Mouse (Mus musculus): ENCODE results near the gene Fut7.
"Not testable (repeated sequence)": the region's sequence is repeated elsewhere in the genome, so short reads cannot be mapped to it uniquely, and the experiment has no call there.

The Fut7 gene

DNA sequence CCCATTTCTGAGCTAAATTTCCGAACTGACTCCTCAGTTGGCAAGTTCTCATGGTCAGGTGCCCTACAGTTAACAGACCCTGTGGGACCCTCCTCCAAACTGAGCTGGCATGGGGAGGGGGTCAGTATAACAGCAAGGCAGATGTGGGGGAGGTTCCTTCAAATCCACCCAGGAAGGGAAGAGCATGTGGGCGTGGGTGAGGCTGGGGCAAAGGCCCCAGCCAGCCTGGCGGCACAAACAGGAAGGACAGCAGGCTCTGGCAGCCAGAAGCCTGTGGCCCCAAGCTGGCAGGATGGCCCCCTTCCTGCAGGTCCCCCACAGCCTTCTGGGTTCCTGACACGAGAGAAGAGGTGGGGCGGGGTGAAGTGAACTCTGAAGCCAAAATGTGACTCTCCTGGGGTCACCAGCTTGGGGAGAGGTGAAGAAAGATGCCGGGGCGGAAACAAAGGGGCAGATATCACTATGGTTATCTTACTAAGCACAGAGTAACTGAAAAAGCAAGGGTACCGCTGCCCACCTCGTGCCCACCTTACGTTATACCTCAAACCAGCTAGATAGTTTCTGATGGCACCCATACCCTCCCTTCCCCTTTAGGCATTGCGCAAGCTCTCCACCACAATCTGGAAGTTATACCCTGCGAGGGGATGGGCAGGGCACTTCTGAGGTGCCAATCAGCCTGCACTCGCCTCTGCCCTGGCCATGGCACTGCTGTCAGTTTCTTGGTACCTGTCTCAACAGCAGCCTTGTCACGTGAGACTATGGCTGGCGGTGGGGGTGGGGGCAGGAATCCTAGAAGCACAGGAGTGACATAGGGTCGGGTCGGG is at the start of gene Fut7:
Fut7 (plus strand) TSS at position 681 of the 824 bp plus-strand sequence.
- DNase-seq (ENCODE audit: low read depth in 1 of 2, low spot score in 2 of 2): peak; percentile 65 to 67

GRCm38 (mm10) chr2:25373431-25373830 is 49.6 kb upstream of the Fut7 start:
- DNase-seq (ENCODE audit: low read depth in 1 of 2, low spot score in 2 of 2): no peak

GRCm38 (mm10) chr2:25376589-25376988 is 46.5 kb upstream of the Fut7 start:
- DNase-seq (ENCODE audit: low read depth in 1 of 2, low spot score in 2 of 2): no peak

GRCm38 (mm10) chr2:25384492-25384891 is 38.6 kb upstream of the Fut7 start:
- no peak for DNase-seq (ENCODE audit: low read depth in 1 of 2, low spot score in 2 of 2)

GRCm38 (mm10) chr2:25391266-25391665 is 31.8 kb upstream of the Fut7 start:
- no peak for DNase-seq (ENCODE audit: low read depth in 1 of 2, low spot score in 2 of 2)

DNA sequence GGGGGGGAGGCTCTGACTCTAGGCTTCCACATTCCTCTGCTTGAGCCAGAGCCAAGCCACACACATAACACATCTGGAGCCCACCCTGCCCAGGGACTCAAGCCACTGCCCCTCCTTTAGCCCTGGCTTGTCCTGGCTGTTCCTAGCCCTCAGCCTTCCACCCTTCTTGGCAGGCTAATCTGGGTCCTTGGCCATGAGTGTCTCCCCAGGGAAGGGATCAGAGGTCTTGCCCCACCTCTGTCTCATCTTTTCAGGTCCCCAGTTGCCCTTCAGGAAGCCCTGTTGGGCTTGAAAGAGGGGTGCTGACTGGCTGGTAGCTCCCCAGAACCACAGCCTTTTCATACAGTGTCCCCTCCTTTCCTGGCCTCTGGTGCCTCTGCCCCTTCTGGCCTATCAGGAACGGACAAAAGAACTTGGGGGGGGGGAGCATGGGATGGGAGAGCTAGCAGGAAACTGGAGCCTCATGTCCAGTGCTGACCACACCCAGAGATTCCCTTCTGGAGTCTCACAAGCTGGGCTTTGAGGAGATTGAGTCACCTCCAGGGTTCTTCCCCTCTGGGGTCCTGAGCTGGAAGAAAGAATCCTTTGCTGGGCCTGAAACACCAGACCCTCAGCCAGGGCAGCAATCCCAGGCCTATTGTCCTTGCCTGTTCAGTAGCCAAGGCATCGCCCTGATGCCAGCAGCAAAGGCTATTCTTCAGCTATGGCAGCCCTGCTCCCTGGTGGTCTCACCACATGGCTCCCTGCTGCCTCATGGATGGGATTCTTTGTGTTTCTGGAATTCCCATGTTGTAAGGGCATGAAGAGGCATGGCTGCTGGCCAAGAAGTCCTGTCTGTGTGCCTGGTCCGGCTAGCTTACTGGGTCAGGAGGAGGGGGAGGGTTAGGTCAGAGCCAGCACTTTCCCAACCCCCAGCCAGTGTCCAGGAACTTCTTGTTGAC is 28.5 kb upstream of the Fut7 start:
- DNase-seq (ENCODE audit: low read depth in 1 of 2, low spot score in 2 of 2): no peak

DNA sequence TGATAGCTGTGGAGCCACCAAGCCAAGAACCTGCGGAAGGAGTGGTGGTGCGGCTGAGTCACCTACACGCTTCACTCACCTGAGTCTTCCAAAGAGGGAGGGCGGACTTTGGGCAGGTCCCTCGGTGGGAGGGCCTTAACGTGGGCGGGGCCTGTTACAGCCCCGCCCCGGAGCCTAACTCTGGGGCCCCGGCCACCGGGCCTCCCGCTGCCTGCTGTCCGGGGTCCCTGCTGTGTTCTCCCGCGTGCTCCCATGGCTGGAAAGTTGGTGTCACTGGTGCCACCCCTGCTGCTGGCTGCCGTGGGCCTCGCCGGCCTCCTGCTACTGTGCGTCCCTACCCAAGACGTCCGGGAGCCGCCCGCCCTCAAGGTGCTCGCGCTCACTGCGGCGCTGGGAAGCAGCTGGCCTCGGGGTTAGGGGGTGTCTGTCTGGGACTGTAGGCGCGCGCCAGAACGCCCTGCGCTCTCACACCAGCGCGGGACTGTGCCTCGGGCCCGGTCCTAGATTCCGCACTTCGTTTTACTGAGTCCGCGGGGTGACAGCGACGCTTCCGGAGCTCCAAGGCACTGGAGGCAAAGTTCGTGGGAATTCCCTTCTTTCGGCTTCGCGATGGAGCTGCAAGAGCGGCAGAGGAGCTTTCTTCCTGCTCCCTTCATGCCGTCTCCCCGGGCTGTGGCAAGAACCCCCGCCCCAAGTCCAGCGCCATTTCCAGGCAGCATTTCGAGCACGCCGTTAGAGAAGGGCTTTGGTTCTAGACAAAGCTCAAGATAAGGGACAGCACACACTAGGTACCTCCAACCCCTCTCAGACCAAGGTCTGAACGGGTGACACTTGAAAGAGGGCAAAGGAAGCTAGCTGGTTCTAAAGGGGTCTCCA is 27.1 kb upstream of the Fut7 start, which contains the start of gene Entpd2:
Entpd2 (plus strand) TSS at position 154 of the 876 bp plus-strand sequence.
- no peak for DNase-seq (ENCODE audit: low read depth in 1 of 2, low spot score in 2 of 2)

DNA sequence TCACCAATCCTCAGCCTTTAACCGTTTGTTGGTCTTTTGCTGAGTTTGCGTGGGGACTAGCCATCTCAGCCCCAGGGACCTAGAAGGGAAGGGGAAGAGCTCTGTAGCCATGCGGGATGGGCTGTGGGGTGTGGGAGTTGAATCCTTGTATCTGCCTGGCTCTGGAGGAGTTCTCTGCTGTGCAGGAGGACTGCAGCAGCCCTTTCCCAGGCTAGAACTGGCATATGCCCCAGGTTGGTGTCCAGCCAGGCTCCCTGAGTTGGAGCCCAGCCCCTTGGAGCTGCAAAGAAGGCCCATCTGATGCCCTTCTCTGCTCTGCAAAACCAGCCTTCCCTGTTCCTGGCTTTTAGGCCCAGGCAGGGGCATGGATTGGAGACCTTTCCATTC is 26.5 kb upstream of the Fut7 start:
- DNase-seq (ENCODE audit: low read depth in 1 of 2, low spot score in 2 of 2): no peak

DNA sequence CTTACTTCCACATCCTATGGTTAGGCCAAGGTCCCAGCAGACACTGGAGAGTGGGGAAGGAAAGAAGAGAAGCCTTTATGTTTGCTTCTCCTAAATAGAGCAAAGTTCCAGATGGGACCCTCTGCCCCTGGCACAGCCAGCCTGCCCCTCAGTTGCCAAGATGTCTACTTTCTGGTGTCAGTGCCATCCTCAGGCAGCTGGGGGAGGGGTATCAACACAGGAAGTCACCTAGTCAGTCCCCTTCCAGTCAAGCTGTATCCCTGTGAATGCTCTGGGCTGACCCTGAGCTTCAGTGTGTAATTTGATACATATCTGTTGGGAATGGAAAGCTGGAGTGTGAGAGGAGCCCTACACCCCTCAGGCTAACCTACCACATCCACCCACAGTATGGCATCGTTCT is 26.1 kb upstream of the Fut7 start:
- no peak for DNase-seq (ENCODE audit: low read depth in 1 of 2, low spot score in 2 of 2)

GRCm38 (mm10) chr2:25398065-25398464 is 25.0 kb upstream of the Fut7 start:
- no peak for DNase-seq (ENCODE audit: low read depth in 1 of 2, low spot score in 2 of 2)

- DNase-seq (ENCODE audit: low read depth in 1 of 2, low spot score in 2 of 2): no peak
Observed at GRCm38 (mm10) chr2:25399051-25399450, 24.0 kb upstream of the Fut7 start, which contains the start of gene Npdc1. TSS of gene Npdc1 (plus strand) at chr2:25399351.

DNA sequence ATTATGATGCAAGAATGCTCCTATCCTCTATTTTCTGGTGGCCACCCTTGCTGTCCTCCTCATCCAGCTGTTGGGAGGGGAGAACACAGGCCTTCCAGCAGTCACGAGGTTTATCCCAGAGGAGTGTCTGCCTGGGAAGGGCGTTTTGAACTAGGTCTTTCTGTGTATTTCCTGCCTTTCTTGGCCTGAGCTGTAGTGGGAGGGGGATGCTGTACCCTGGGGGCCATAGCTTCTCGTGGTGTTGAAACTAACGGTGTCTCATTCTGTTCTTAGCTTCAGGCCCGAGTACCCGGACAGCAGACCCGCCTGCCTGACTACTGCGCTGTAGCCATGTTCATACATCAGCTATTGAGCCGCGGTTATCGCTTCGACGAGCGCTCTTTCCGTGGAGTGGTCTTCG is 22.8 kb upstream of the Fut7 start:
- no peak for DNase-seq (ENCODE audit: low read depth in 1 of 2, low spot score in 2 of 2)

- DNase-seq (ENCODE audit: low read depth in 1 of 2, low spot score in 2 of 2): no peak
Observed at GRCm38 (mm10) chr2:25400764-25401163, 22.3 kb upstream of the Fut7 start.

GRCm38 (mm10) chr2:25402377-25402971 is 20.6 kb upstream of the Fut7 start:
- DNase-seq (ENCODE audit: low read depth in 1 of 2, low spot score in 2 of 2): peak; percentile 50 to 63

DNA sequence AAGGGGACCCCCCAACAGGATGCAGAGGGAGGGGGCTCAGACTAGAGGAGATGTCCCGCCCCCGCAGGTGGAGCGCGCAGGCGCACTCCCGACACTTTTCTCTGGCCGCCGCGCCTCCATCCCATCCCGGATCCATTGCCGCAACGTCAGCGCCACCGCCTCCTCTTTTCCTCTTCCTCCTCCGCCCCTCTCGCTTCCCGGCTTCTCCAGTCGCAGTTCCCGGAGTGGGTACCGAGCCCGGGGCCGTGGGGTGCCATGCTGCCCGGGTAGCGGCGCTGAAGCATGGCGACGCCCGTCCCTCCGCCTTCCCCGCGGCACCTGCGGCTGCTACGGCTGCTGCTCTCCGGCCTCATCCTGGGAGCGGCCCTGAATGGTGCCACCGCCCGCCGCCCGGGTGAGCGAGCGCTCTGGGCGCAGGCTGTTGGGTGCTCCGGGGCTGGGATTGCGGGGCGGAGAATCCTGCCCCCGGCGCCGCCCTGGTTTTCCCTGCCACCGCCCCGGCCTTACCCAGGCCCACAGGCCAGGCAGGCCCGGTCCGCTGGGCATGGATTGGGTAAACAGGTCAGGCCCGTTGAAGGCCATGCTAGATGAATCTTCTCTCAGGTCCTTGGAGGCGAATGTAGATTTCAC is 20.0 kb upstream of the Fut7 start:
- no peak for DNase-seq (ENCODE audit: low read depth in 1 of 2, low spot score in 2 of 2)

DNA sequence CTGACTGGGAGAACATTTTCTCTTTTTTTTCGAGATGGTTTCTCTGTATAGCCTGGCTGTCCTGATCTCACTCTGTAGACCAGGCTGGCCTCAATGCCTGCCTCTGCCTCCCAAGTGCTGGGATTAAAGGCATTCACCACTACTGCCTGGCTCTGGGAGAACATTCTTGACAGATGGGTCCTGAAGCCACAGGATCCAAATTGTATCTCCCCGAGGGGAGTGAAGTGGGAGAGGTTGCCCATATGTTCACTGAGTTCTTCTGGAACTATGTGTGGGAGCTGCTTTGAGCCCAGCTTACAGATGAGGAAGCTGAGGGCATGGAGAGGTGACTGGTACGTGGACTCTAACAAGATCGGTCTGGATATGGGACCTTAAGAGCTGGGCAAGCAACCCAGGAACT is 19.1 kb upstream of the Fut7 start:
- DNase-seq (ENCODE audit: low read depth in 1 of 2, low spot score in 2 of 2): no peak

- DNase-seq (ENCODE audit: low read depth in 1 of 2, low spot score in 2 of 2): no peak
Observed at GRCm38 (mm10) chr2:25408908-25409307, 14.2 kb upstream of the Fut7 start.

- DNase-seq (ENCODE audit: low read depth in 1 of 2, low spot score in 2 of 2): not testable (repeated sequence)
Observed at GRCm38 (mm10) chr2:25413436-25413835, 9.6 kb upstream of the Fut7 start.

DNA sequence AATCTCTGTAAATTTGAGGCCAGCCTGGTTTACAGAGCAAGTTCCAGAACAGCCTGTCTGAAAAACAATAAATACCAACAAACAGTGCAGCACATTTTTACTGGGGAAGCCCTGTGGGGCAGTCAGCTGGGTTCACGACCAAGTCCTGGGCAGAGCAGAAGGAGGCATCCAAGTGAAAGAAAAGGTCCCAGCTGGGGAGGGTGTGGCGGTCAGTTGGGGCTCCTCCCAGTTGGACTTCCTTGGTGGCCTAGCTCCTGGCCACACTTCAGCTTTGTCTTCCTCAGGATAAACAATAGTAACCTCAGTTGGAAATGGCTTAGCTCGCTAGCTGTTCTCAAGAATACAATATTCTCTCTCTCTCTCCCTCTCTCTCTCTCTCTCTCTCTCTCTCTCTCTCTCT is 5.6 kb upstream of the Fut7 start:
- DNase-seq (ENCODE audit: low read depth in 1 of 2, low spot score in 2 of 2): no peak

DNA sequence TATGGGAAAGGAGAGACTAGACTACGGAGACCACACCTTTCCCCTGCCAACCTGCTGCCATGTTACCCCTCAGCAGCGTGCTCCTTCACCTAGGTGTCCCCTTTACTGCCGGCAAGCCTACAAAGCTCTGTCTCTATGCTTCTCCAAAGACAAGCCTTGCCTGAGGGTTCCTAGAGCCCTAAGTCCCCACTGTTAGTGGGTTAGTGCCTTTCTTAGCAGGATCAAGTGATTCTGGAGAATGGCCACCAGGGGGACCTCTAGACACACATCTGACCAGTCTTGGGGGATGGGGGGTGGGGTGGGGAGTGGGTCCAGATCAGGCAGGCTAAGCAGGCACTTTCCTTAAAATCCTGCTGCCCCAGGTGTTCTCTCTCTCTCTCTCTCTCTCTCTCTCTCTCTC is 1.2 kb upstream of the Fut7 start:
- DNase-seq (ENCODE audit: low read depth in 1 of 2, low spot score in 2 of 2): no peak
